Mouse (Mus musculus): Measurements from ENCODE around the gene Bola2. TPM values are rescaled to one million over a fixed set of nuclear protein-coding genes. Genes with fewer than 3 reads are reported as not detected.

Gene Bola2
- total and polyA plus RNA-seq, 3 experiments = 163 to 436 TPM; not detected in 1

DNA sequence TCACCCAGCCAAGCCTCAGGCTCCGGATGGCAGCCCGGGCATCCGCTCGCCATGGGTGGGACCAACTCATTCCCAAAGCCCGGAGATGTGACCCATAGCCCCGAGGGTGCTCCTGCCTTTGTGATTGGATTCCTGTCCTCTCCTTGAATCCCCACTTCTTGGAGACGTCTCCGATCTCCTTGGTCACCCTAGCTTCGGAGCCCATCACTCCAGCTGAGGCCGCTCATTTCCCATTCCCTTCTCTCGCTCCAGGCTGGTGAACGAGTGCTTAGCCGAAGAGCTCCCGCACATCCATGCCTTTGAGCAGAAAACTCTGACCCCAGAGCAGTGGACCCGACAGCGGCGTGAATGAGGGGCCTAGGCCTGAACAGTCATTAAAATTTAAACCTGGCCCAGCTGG lies 1.1 kb downstream of the Bola2 start:
- Histone ChIP-seq H3K9ac (ENCODE audit: control insufficient read depth, low read depth, low read length, poor library complexity, severe bottlenecking) (peak overlapping the region; percentile 81), H3K27ac (ENCODE audit: control insufficient read depth, low read depth, low read length) (no peak overlapping the region; the same call in 1 of the 2 replicates), H3K36me3 (ENCODE audit: control insufficient read depth in 1 of 2, insufficient read depth in 2 of 2, low read length in 2 of 2) (peaks cover 0 to 17% of the 10 kb centered on the region in 2 experiments; a peak in 2 of 4 replicates), H3K79me2 (ENCODE audit: control insufficient read depth, insufficient read depth, low read length, poor library complexity) (peaks cover 21% of the 10 kb centered on the region), H3K9me3 (replicated peaks; ENCODE audit: insufficient read depth, low read length) (no peaks in the 10 kb centered on the region), H3K27me3 (ENCODE audit: control insufficient read depth in 1 of 2, insufficient read depth in 2 of 2, low read length in 2 of 2) (no peaks in the 10 kb centered on the region), H3K4me3 (ENCODE audit: control insufficient read depth in 1 of 2, insufficient read depth in 1 of 2, low read depth in 2 of 2, low read length in 2 of 2) (peak overlapping the region; percentile 65 to 83), H3K4me1 (ENCODE audit: control insufficient read depth in 1 of 2, insufficient read depth in 2 of 2, low read length in 2 of 2) (peaks cover 2 to 16% of the 10 kb centered on the region in 2 experiments; a peak in 3 of 4 replicates)
- no peak for DNase-seq (ENCODE audit: low read depth, low spot score)
- TF ChIP-seq ZKSCAN1 (IDR thresholded peaks at IDR 0.05; ENCODE audit: low read depth, low read length) (no peak), UBTF (IDR thresholded peaks at IDR 0.05; ENCODE audit: borderline replicate concordance, insufficient read depth, low read depth, low read length) (no peak), EP300 (IDR thresholded peaks at IDR 0.05; ENCODE audit: low read depth in 1 of 2, low read length in 2 of 2) (no peak), CHD1 (IDR thresholded peaks at IDR 0.05; ENCODE audit: low read depth, low read length) (0 out of 2 replicates have a peak, but pooled peaks have one; percentile 66), MAX (IDR thresholded peaks at IDR 0.05; ENCODE audit: low read length) (0 out of 2 replicates have a peak, but pooled peaks have one; percentile 0)

DNA sequence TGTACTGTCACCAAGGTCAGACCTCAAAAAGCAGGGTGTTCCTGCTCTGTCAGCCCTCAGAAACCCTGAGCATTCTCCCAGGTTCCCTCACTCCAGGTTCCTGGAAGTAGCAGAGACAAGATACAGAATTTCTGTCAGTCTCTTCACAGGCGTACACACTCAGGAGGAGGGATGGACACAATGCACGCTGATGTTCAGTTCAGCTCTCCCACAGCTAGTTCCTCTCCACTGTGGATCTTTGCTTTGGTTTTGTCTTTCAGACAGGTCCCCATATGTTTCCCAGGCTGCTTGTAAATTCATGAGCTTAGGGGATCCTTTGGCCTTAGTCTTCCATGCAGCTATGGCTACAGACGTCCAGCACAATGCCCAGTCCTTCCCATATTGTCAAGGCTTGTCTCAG lies 1.7 kb downstream of the Bola2 start:
- Histone ChIP-seq H3K9ac (ENCODE audit: control insufficient read depth, low read depth, low read length, poor library complexity, severe bottlenecking) (peak overlapping the region; percentile 81), H3K9me3 (replicated peaks; ENCODE audit: insufficient read depth, low read length) (no peaks in the 10 kb centered on the region), H3K36me3 (ENCODE audit: control insufficient read depth in 1 of 2, insufficient read depth in 2 of 2, low read length in 2 of 2) (peaks cover 0 to 22% of the 10 kb centered on the region in 2 experiments; a peak in 2 of 4 replicates), H3K27me3 (ENCODE audit: control insufficient read depth in 1 of 2, insufficient read depth in 2 of 2, low read length in 2 of 2) (no peaks in the 10 kb centered on the region), H3K27ac (ENCODE audit: control insufficient read depth, low read depth, low read length) (no peak overlapping the region), H3K4me3 (ENCODE audit: control insufficient read depth in 1 of 2, insufficient read depth in 1 of 2, low read depth in 2 of 2, low read length in 2 of 2) (peak overlapping the region; percentile 65 to 83), H3K79me2 (ENCODE audit: control insufficient read depth, insufficient read depth, low read length, poor library complexity) (peaks cover 27% of the 10 kb centered on the region), H3K4me1 (ENCODE audit: control insufficient read depth in 1 of 2, insufficient read depth in 2 of 2, low read length in 2 of 2) (peaks cover 3 to 22% of the 10 kb centered on the region in 2 experiments; a peak in 3 of 4 replicates)
- TF ChIP-seq ZMIZ1 (IDR thresholded peaks at IDR 0.05; ENCODE audit: low read depth, low read length) (no peak), JUND (IDR thresholded peaks at IDR 0.05; ENCODE audit: low read depth, low read length) (no peak)
- DNase-seq (ENCODE audit: low read depth, low spot score) = no peak

DNA sequence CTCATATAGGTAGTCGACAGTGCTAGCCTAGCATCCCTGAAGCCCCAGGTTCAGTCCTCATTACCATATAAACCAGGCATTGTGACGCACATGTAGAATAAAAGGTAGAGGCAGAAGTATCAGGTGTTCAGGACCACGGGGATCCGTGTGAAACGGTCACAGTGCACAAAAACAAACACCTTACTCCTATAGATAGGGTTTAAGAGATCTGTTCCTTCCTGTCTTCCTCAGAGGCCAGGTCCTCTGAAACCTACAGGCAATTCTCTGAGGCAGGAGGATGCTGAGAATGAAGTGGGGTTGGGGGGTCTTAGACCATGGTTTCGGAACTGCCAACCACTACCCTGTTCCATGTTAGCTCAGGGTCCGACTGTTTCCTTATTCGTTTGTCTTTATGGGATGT lies 2.6 kb downstream of the Bola2 start:
- no peak overlapping the region for H3K27ac ChIP-seq (ENCODE audit: control insufficient read depth, low read depth, low read length)
- no peaks in the 10 kb centered on the region for H3K9me3 ChIP-seq (replicated peaks; ENCODE audit: insufficient read depth, low read length)
- no peak overlapping the region for H3K9ac ChIP-seq (ENCODE audit: control insufficient read depth, low read depth, low read length, poor library complexity, severe bottlenecking)
- H3K27me3 ChIP-seq (ENCODE audit: control insufficient read depth in 1 of 2, insufficient read depth in 2 of 2, low read length in 2 of 2) = no peaks in the 10 kb centered on the region
- H3K79me2 ChIP-seq (ENCODE audit: control insufficient read depth, insufficient read depth, low read length, poor library complexity) = peaks cover 36% of the 10 kb centered on the region
- TF ChIP-seq MYC (IDR thresholded peaks at IDR 0.05; ENCODE audit: low read depth, low read length) = no peak
- TF ChIP-seq SIN3A (IDR thresholded peaks at IDR 0.05; ENCODE audit: low read length) = no peak
- TF ChIP-seq CHD2 (IDR thresholded peaks at IDR 0.05; ENCODE audit: low read length) = no peak
- TF ChIP-seq USF1 (IDR thresholded peaks at IDR 0.05; ENCODE audit: low read depth, low read length) = no peak
- TF ChIP-seq TBP (IDR thresholded peaks at IDR 0.05; ENCODE audit: low read depth, low read length) = no peak
- peak; percentile 20; the same call in 1 of the 2 replicates for TF ChIP-seq ZMIZ1 (IDR thresholded peaks at IDR 0.05; ENCODE audit: low read depth, low read length)
- TF ChIP-seq POLR2AphosphoS2 (IDR thresholded peaks at IDR 0.05; ENCODE audit: low read length) = peak; percentile 62; the same call in 1 of the 2 replicates
- TF ChIP-seq POLR2A (IDR thresholded peaks at IDR 0.05; ENCODE audit: control insufficient read depth in 1 of 2, insufficient read depth in 1 of 2, low read depth in 1 of 2, low read length in 2 of 2, poor library complexity in 1 of 2) = peak in 1 of 2 experiments; percentile 49; a peak in 2 of 4 replicates
- H3K4me1 ChIP-seq (ENCODE audit: control insufficient read depth in 1 of 2, insufficient read depth in 2 of 2, low read length in 2 of 2) = peaks cover 9 to 31% of the 10 kb centered on the region in 2 experiments; a peak in 3 of 4 replicates
- DNase-seq (ENCODE audit: low read depth, low spot score) = no peak
- peaks cover 0 to 30% of the 10 kb centered on the region in 2 experiments; a peak in 2 of 4 replicates for H3K36me3 ChIP-seq (ENCODE audit: control insufficient read depth in 1 of 2, insufficient read depth in 2 of 2, low read length in 2 of 2)
- no peak overlapping the region for H3K4me3 ChIP-seq (ENCODE audit: control insufficient read depth in 1 of 2, insufficient read depth in 1 of 2, low read depth in 2 of 2, low read length in 2 of 2)

All from MEL (cell line).